Mouse (Mus musculus) embryonic facial prominence, embryonic 14.5 days (tissue): ENCODE data around the gene Arfgef3. TPM values are rescaled to one million over a fixed set of nuclear protein-coding genes. Genes with fewer than 3 reads are reported as not detected.

Experiments used
- ATAC-seq: fragments of 200-750 bp; cut with Nextera tagmentation; 2 replicates; pipeline ENCODE4 v1.8.0; 2017; ENCODE audit warnings: low read depth, moderate number of reproducible peaks, moderate TSS enrichment
- DNase-seq: peaks from one replicate; pipeline ENCODE4 v3.0.0-alpha.2; 2015; ENCODE audit warnings: low spot score
- H3K27ac ChIP-seq: fragments of 300-500 bp; sonication (generic); replicated peaks from 2 replicates; pipeline ENCODE4 v1.5.1; 2014; ENCODE audit warnings: low read depth, mild to moderate bottlenecking, low read length, moderate library complexity
- H3K27me3 ChIP-seq: fragments of 300-500 bp; sonication (generic); replicated peaks from 2 replicates; pipeline ENCODE4 v1.6.1; 2014; ENCODE audit warnings: low read length; ENCODE audit not compliant: control insufficient read depth, insufficient read depth
- H3K36me3 ChIP-seq: fragments of 300-500 bp; sonication (generic); 2 replicates; pipeline ENCODE4 v1.6.1; 2014; ENCODE audit warnings: low read length, mixed read lengths; ENCODE audit not compliant: control insufficient read depth, insufficient read depth
- H3K4me1 ChIP-seq: fragments of 300-500 bp; sonication (generic); 2 replicates; pipeline ENCODE4 v1.6.1; 2014; ENCODE audit warnings: antibody characterized with exemption, low read length; ENCODE audit not compliant: control insufficient read depth, insufficient read depth
- H3K4me2 ChIP-seq: fragments of 300-500 bp; sonication (generic); 2 replicates; pipeline ENCODE4 v1.6.1; 2014; ENCODE audit warnings: low read depth, mild to moderate bottlenecking, low read length, moderate library complexity, mixed read lengths
- H3K4me3 ChIP-seq: fragments of 300-500 bp; sonication (generic); 2 replicates; pipeline ENCODE4 v1.5.1; 2014; ENCODE audit warnings: low read depth, mild to moderate bottlenecking, low read length
- H3K9ac ChIP-seq: fragments of 300-500 bp; sonication (generic); 2 replicates; pipeline ENCODE4 v1.6.1; 2014; ENCODE audit warnings: low read depth, mild to moderate bottlenecking, low read length, moderate library complexity, mixed read lengths
- H3K9me3 ChIP-seq: fragments of 300-500 bp; sonication (generic); 2 replicates; pipeline ENCODE4 v1.6.1; 2016; ENCODE audit warnings: low read length; ENCODE audit not compliant: control insufficient read depth
- WGBS: fragments of 180-500 bp; shearing (Covaris S2); extraction: QIAGEN DNeasy Blood & Tissue Kit; methylation state at CpG from one replicate; pipeline ENCODE4 v1.1.7; 2014; 5-methylcytosine and 5-hydroxymethylcytosine counted together
- polyA plus RNA-seq: library from polyadenylated mRNA; unstranded; fragments of >200 nt; fragmentation: Nextera tagmentation; extraction: Ambion mirVana; gene quantifications from 2 replicates; pipeline ENCODE4 v1.2.1, GENCODE M21; 2014

Arfgef3 gene
- 1.5 and 1.6 TPM in 2 replicates for polyA plus RNA-seq

DNA sequence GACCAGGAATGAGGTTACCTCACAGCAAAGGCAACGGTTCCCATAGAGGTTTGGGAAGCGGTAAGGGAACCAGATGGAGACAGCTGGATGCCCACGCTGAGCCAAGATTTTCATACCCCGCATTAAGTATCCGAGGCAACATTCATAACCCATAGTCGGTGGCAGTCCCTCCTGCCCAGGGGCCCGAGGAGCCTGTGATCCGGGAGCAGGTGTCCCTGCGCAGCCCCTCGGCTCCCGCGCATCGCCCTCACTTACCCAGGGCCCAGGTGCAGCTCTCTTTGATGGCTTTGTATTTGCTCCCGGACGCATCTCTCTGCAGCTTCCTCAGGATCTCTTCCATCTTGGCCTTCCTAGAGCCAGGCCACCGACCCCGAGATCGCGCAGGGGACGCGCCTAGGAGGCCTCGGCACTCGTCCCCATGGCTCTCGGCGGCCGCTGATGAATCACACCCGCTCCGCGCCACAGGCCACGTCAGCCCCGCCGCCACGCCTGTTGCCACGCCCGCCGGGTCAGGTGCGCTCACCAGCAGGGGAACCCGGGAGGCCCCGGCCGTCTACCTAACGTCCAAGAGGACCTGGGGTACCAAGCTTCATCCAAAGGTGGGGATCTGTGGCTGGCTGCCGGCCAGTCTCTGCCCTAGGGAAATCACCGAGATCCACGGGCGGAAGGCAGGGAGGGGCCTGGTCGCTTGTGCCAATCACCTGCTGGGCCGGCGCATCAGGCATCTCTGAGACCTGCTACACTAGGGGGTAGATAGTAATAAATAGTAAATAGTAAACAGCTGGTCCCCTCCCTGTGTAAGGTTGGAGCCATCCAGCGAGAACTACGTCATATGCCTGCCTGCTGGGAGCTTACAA, at the start of gene Arfgef3:
TSS of gene Arfgef3 (minus strand) at position 664 of the 857 bp plus-strand sequence.
- Histone ChIP-seq H3K9me3 (no peaks in the 10 kb centered on the region), H3K36me3 (no peaks in the 10 kb centered on the region), H3K4me1 (no peaks in the 10 kb centered on the region), H3K9ac (peak within 1 kb of the TSS; percentile 65), H3K27ac (no peak within 1 kb of the TSS; the same call in 1 of the 2 replicates), H3K27me3 (peaks cover 17% of the 10 kb centered on the region), H3K4me3 (peak within 1 kb of the TSS; percentile 57), H3K4me2 (peak within 1 kb of the TSS; percentile 96)
- DNase-seq (peak; percentile 42), ATAC-seq (peak; percentile 90)
- WGBS: under 1% methylated on average over 37 of the region's 50 CpGs

GRCm38 (mm10) chr10:18790063-18790462, 46.3 kb upstream of the Arfgef3 start:
- 89% methylated on average over 4 of the region's 4 CpGs for WGBS
- Histone ChIP-seq H3K9ac (no peak overlapping the region), H3K4me3 (no peak overlapping the region), H3K36me3 (no peaks in the 10 kb centered on the region), H3K4me1 (no peaks in the 10 kb centered on the region), H3K4me2 (no peak overlapping the region), H3K27ac (no peak overlapping the region), H3K27me3 (no peaks in the 10 kb centered on the region), H3K9me3 (no peaks in the 10 kb centered on the region)
- ATAC-seq (no peak), DNase-seq (no peak)

GRCm38 (mm10) chr10:18788601-18789000, 44.9 kb upstream of the Arfgef3 start:
- no peak overlapping the region for H3K4me3 ChIP-seq
- no peak overlapping the region for H3K9ac ChIP-seq
- H3K9me3 ChIP-seq: no peaks in the 10 kb centered on the region
- DNase-seq: no peak
- no peak for ATAC-seq
- H3K27ac ChIP-seq: no peak overlapping the region
- H3K36me3 ChIP-seq: no peaks in the 10 kb centered on the region
- no peak overlapping the region for H3K4me2 ChIP-seq
- no peaks in the 10 kb centered on the region for H3K4me1 ChIP-seq
- no peaks in the 10 kb centered on the region for H3K27me3 ChIP-seq
- 36% methylated on average over 1 of the region's 1 CpGs for WGBS

- Histone ChIP-seq H3K27me3 (no peaks in the 10 kb centered on the region), H3K4me3 (no peak within 1 kb of the TSS), H3K4me2 (no peak within 1 kb of the TSS), H3K27ac (no peak within 1 kb of the TSS), H3K36me3 (no peaks in the 10 kb centered on the region), H3K9me3 (no peaks in the 10 kb centered on the region), H3K4me1 (no peaks in the 10 kb centered on the region), H3K9ac (no peak within 1 kb of the TSS)
- 87% methylated on average over 1 of the region's 1 CpGs for WGBS
- DNase-seq (no peak), ATAC-seq (no peak)
Measured at GRCm38 (mm10) chr10:18786693-18787092, 42.9 kb upstream of the Arfgef3 start, which contains the start of gene Gm4922. Gene Gm4922 (minus strand): TSS chr10:18786793.

DNA sequence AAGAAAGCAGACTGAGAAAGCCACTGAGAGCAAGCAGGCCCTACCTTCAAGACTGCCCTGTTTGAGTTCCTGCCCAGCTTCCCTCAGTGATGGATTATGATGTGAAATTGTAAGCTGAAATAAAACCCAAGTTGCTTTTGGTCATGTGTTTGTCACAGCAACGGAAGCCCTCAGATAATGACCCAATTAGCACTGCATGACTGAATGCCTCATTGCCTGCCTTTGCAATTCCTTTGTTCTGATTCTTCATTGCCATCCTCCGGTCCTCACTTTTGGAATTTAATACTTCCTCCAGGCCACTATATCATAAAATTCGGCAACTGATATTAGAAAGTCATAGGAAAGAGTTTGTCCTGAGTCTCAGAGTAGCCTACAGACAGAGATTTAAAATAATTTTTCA, 33.8 kb upstream of the Arfgef3 start:
- 64% methylated on average over 3 of the region's 3 CpGs for WGBS
- no peak for ATAC-seq
- Histone ChIP-seq H3K4me2 (no peak overlapping the region), H3K9ac (no peak overlapping the region), H3K36me3 (no peaks in the 10 kb centered on the region), H3K27me3 (no peaks in the 10 kb centered on the region), H3K4me1 (peaks cover 7% of the 10 kb centered on the region; the same call in 1 of the 2 replicates), H3K4me3 (no peak overlapping the region), H3K27ac (no peak overlapping the region), H3K9me3 (no peaks in the 10 kb centered on the region)
- DNase-seq: no peak

- DNase-seq (no peak), ATAC-seq (no peak)
- Histone ChIP-seq H3K9ac (no peak overlapping the region), H3K4me3 (no peak overlapping the region), H3K4me2 (no peak overlapping the region), H3K36me3 (no peaks in the 10 kb centered on the region), H3K27me3 (no peaks in the 10 kb centered on the region), H3K4me1 (peaks cover 7% of the 10 kb centered on the region; the same call in 1 of the 2 replicates), H3K27ac (no peak overlapping the region), H3K9me3 (no peaks in the 10 kb centered on the region)
- 78% methylated on average over 4 of the region's 4 CpGs for WGBS
Measured at GRCm38 (mm10) chr10:18772537-18773179, 28.9 kb upstream of the Arfgef3 start.

DNA sequence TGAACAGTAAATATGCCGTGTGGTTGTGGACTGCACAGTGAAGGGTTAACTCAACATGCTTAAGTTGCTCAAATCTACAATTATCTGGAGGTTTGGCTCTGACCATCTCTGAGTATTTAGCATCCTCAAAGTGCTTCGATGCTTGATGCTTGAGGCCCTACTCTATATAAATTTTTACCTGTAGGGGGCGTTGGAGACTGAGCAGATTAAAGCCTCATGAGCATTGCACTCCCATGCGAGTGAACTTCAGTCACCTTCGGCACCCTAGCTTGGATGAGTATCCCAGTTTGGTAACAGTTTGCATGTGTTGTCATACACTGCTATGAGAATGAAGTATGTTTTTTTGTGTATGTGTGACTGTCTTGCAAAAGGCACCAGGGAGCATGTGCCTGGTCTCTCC, 26.2 kb upstream of the Arfgef3 start:
- DNase-seq: no peak
- H3K27me3 ChIP-seq: no peaks in the 10 kb centered on the region

DNA sequence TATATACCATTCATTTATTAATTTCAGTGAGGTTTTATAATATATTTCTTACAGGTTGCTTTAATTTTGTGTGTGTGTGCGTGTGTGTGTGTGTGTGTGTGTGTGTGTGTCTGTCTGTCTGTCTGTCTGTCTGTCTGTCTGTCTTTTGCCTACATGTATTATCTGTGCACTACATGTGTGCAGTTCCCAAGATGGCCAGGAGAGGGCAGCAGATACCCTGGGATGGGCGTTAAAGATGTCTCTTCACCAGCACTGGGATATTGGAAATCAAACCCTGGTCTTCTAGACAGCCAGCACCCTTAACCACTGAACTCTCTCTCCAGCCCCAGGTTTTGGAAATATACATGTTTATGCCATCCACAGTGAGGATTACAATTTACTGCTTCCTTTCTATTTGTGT, 16.5 kb upstream of the Arfgef3 start:
- no peaks in the 10 kb centered on the region for H3K27me3 ChIP-seq
- H3K4me1 ChIP-seq: no peaks in the 10 kb centered on the region
- H3K4me3 ChIP-seq: no peak overlapping the region
- H3K36me3 ChIP-seq: no peaks in the 10 kb centered on the region
- ATAC-seq: no peak
- no peak overlapping the region for H3K9ac ChIP-seq
- H3K9me3 ChIP-seq: no peaks in the 10 kb centered on the region
- H3K27ac ChIP-seq: no peak overlapping the region
- H3K4me2 ChIP-seq: no peak overlapping the region
- WGBS: 29% methylated on average over 2 of the region's 2 CpGs
- no peak for DNase-seq

More for the DNA sequence above, 26.2 kb upstream of the Arfgef3 start:
- ATAC-seq: no peak
- no peak overlapping the region for H3K4me3 ChIP-seq
- 45% methylated on average over 5 of the region's 5 CpGs for WGBS
- peaks cover 5% of the 10 kb centered on the region; the same call in 1 of the 2 replicates for H3K4me1 ChIP-seq
- no peaks in the 10 kb centered on the region for H3K9me3 ChIP-seq
- H3K4me2 ChIP-seq: no peak overlapping the region
- H3K36me3 ChIP-seq: no peaks in the 10 kb centered on the region
- no peak overlapping the region for H3K9ac ChIP-seq
- no peak overlapping the region for H3K27ac ChIP-seq
